Mouse (Mus musculus) lung, postnatal 0 days (tissue): Measurements from ENCODE around the gene Gpr1. TPM values are rescaled to one million over a fixed set of nuclear protein-coding genes. Genes with fewer than 3 reads are reported as not detected.
A peak's percentile ranks its signal among the peaks of the same experiment; 100 is the strongest.

ENCODE experiments used
- ATAC-seq: fragments of 200-750 bp; cut with Nextera tagmentation; 2 replicates; pipeline ENCODE4 v1.8.0; 2017; ENCODE audit warnings: moderate library complexity
- DNase-seq: peaks from one replicate; pipeline ENCODE4 v3.0.0-alpha.2; 2016; ENCODE audit warnings: low spot score
- H3K27ac ChIP-seq: fragments of 300-500 bp; sonication (generic); 2 replicates; pipeline ENCODE4 v1.5.1; 2014; ENCODE audit warnings: antibody characterized with exemption, mild to moderate bottlenecking, low read length, mixed read lengths
- H3K27me3 ChIP-seq: fragments of 300-500 bp; sonication (generic); replicated peaks from 2 replicates; pipeline ENCODE4 v1.6.1; 2014; ENCODE audit warnings: low read length, mixed read lengths; ENCODE audit not compliant: insufficient read depth
- H3K36me3 ChIP-seq: fragments of 300-500 bp; sonication (generic); 2 replicates; pipeline ENCODE4 v1.6.1; 2014; ENCODE audit warnings: low read length, mixed read lengths; ENCODE audit not compliant: insufficient read depth
- H3K4me1 ChIP-seq: fragments of 300-500 bp; sonication (generic); 2 replicates; pipeline ENCODE4 v1.6.1; 2014; ENCODE audit warnings: antibody characterized with exemption, low read depth, low read length, mixed read lengths; ENCODE audit not compliant: insufficient read depth
- H3K4me2 ChIP-seq: fragments of 300-500 bp; sonication (generic); replicated peaks from 2 replicates; pipeline ENCODE4 v1.6.1; 2014; ENCODE audit warnings: low read depth, mild to moderate bottlenecking, low read length, moderate library complexity, mixed read lengths
- H3K4me3 ChIP-seq: fragments of 300-500 bp; sonication (generic); 2 replicates; pipeline ENCODE4 v1.5.1; 2014; ENCODE audit warnings: low read depth, low read length
- H3K9ac ChIP-seq: fragments of 300-500 bp; sonication (generic); replicated peaks from 2 replicates; pipeline ENCODE4 v1.6.1; 2014; ENCODE audit warnings: low read depth, mild to moderate bottlenecking
- H3K9me3 ChIP-seq: fragments of 300-500 bp; sonication (generic); 2 replicates; pipeline ENCODE4 v1.6.1; 2016; ENCODE audit warnings: low read length, mixed read lengths
- CTCF ChIP-seq: IDR thresholded peaks from 2 replicates; pipeline ENCODE4 v1.5.1; 2016; ENCODE audit warnings: antibody characterized with exemption, mild to moderate bottlenecking
- EP300 ChIP-seq: IDR thresholded peaks from 2 replicates; pipeline ENCODE4 v1.6.1; 2016; ENCODE audit warnings: antibody characterized with exemption, mild to moderate bottlenecking, control low read depth
- WGBS: fragments of 180-500 bp; shearing (Covaris S2); extraction: QIAGEN DNeasy Blood & Tissue Kit; methylation state at CpG from one replicate; pipeline ENCODE4 v1.1.7; 2014; 5-methylcytosine and 5-hydroxymethylcytosine counted together
- polyA plus RNA-seq: library from polyadenylated mRNA; unstranded; fragments of >200 nt; fragmentation: Nextera tagmentation; extraction: Ambion mirVana; gene quantifications from 2 replicates; pipeline ENCODE4 v1.2.1, GENCODE M21; 2015

Gene Gpr1
- polyA plus RNA-seq: 0.10 TPM in 1 of 2 replicates, not detected in the other

GRCm38 (mm10) chr1:63214271-63214558 is at the start of gene Gpr1:
TSS of gene Gpr1 (minus strand) at chr1:63214543.
- 36% methylated on average over 3 of the region's 3 CpGs for whole genome bisulfite sequencing
- TF ChIP-seq CTCF: no peak
- no peak for TF ChIP-seq EP300
- DNase-seq: no peak
- no peak for ATAC-seq
- H3K36me3 ChIP-seq: no peaks in the 10 kb centered on the region
- no peaks in the 10 kb centered on the region for H3K27me3 ChIP-seq
- no peak within 1 kb of the TSS for H3K4me3 ChIP-seq
- H3K4me1 ChIP-seq: no peaks in the 10 kb centered on the region
- H3K4me2 ChIP-seq: no peak within 1 kb of the TSS
- H3K9ac ChIP-seq: no peak within 1 kb of the TSS
- no peaks in the 10 kb centered on the region for H3K9me3 ChIP-seq
- no peak within 1 kb of the TSS for H3K27ac ChIP-seq

DNA sequence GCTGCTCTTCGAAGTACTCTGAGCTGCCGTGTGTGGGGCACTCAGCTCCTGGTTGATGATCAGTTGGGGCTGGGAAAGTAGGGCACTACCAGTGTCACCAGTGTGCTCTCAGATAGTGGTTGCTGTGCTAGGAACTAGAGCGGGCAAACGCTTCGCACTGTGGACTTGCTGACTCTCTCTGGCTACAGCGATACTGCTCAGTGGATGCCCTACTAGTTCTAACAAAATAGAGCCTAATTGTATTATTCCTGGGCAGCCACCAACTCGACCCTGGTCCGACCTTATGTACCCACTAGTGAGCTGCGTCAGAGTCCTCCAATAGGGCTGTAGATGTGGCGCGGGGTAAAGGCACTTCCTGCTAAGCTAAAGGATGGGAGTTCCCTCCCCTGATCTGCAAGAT is 49.3 kb upstream of the Gpr1 start:
- no peaks in the 10 kb centered on the region for H3K4me1 ChIP-seq
- H3K9ac ChIP-seq: no peak overlapping the region
- 45% methylated on average over 11 of the region's 11 CpGs for WGBS

DNA sequence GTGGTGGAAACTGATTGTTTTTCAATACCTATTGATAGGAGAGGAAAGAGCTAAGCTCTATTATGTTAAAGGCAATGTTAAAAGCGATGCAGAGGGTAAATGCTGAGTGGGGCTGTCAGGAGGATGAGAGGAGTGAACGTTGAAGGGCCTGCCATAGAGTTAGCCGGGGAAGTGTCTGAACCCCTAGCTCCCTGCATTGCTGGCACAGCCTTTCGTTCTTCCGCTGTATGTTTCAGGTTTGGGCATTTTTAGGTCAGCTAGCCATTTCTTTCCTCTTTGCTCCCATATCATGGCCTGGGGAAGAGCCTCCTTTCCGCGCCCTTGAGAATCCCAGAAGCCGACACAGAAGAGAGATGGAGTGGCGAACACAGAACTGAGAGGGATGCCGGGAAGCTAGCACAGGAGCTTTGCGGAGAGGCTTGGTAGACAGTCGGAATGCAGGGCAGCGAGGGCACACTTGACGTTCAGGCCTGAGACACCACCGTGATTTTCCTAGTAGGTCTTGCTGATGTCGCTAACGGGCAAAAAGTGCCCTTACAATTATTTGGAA is 46.8 kb upstream of the Gpr1 start:
- no peak for TF ChIP-seq EP300
- TF ChIP-seq CTCF: no peak
- no peak overlapping the region for H3K27ac ChIP-seq
- no peak overlapping the region for H3K9ac ChIP-seq
- H3K4me2 ChIP-seq: no peak overlapping the region
- ATAC-seq (no peak), DNase-seq (no peak)
- no peaks in the 10 kb centered on the region for H3K4me1 ChIP-seq
- WGBS: 51% methylated on average over 17 of the region's 17 CpGs
- H3K36me3 ChIP-seq: no peaks in the 10 kb centered on the region
- H3K4me3 ChIP-seq: no peak overlapping the region
- peaks cover 39% of the 10 kb centered on the region for H3K27me3 ChIP-seq
- H3K9me3 ChIP-seq: no peaks in the 10 kb centered on the region

More for the DNA sequence above, 49.3 kb upstream of the Gpr1 start:
- ATAC-seq (no peak), DNase-seq (peak; percentile 5)
- no peak overlapping the region for H3K4me2 ChIP-seq
- H3K36me3 ChIP-seq: no peaks in the 10 kb centered on the region
- H3K9me3 ChIP-seq: no peaks in the 10 kb centered on the region
- peaks cover 29% of the 10 kb centered on the region; the same call in 1 of the 2 replicates for H3K27me3 ChIP-seq
- H3K4me3 ChIP-seq: no peak overlapping the region
- no peak for TF ChIP-seq CTCF
- no peak for TF ChIP-seq EP300
- no peak overlapping the region for H3K27ac ChIP-seq

DNA sequence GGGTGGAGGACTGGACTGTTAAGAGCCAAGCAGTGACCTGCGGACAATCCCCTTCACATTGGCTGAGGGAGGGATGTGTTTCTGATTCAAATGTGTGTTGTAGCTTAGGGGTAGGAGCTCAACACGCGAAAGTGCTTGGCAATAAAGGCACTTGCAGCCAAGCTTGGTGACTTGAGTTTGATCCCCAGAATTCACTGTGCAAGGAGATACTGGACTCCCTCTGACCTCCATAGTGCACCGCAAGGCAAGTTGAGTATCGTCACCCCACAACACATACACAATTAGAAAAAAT is 46.3 kb upstream of the Gpr1 start:
- Histone ChIP-seq H3K4me3 (no peak overlapping the region), H3K27ac (no peak overlapping the region), H3K9me3 (no peaks in the 10 kb centered on the region), H3K9ac (no peak overlapping the region), H3K4me2 (no peak overlapping the region), H3K4me1 (no peaks in the 10 kb centered on the region), H3K27me3 (peaks cover 43% of the 10 kb centered on the region), H3K36me3 (no peaks in the 10 kb centered on the region)
- DNase-seq: no peak
- no peak for TF ChIP-seq CTCF
- no peak for TF ChIP-seq EP300
- 41% methylated on average over 5 of the region's 5 CpGs for WGBS
- no peak for ATAC-seq

GRCm38 (mm10) chr1:63259916-63260741 is 45.8 kb upstream of the Gpr1 start:
- no peak overlapping the region for H3K27ac ChIP-seq
- no peak for TF ChIP-seq CTCF
- TF ChIP-seq EP300: no peak
- H3K9ac ChIP-seq: no peak overlapping the region
- no peak for ATAC-seq
- H3K36me3 ChIP-seq: no peaks in the 10 kb centered on the region
- H3K4me2 ChIP-seq: no peak overlapping the region
- WGBS: 37% methylated on average over 17 of the region's 17 CpGs
- DNase-seq: no peak
- H3K4me1 ChIP-seq: no peaks in the 10 kb centered on the region
- peaks cover 48% of the 10 kb centered on the region for H3K27me3 ChIP-seq
- no peaks in the 10 kb centered on the region for H3K9me3 ChIP-seq
- no peak overlapping the region for H3K4me3 ChIP-seq

DNA sequence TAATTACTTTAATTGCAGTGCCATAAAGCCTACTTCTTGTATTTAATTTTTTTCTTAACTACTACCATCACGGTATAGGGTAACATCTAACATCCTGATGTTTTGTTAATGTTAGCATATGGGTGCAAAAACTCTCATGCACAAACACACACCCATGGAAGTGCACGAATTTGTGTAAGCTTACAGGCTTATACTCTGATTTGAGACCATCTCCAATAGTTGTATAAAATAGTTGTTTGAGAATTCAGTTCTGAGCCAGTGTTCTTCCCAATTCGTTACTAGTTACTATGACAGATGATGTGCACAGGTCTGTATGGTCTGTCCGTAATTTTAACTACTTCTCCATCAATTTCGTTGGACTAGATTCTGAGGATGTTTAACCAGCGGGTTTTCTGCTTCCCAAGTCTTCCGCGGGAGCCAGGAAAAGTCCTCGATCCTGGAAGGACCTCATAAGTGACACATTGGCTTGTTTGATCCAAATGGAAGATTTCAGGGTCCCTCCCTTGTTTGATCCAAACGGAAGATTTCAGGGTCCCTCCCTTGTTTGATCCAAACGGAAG is 45.0 kb upstream of the Gpr1 start:
- H3K4me3 ChIP-seq: no peak overlapping the region
- no peak overlapping the region for H3K4me2 ChIP-seq
- ATAC-seq (no peak), DNase-seq (no peak)
- no peaks in the 10 kb centered on the region for H3K9me3 ChIP-seq
- peaks cover 43% of the 10 kb centered on the region for H3K27me3 ChIP-seq
- 38% methylated on average over 11 of the region's 11 CpGs for WGBS
- H3K4me1 ChIP-seq: no peaks in the 10 kb centered on the region
- no peak for TF ChIP-seq CTCF
- TF ChIP-seq EP300: no peak
- H3K9ac ChIP-seq: no peak overlapping the region
- no peaks in the 10 kb centered on the region for H3K36me3 ChIP-seq
- no peak overlapping the region for H3K27ac ChIP-seq
